Mouse (Mus musculus) stomach, embryonic 14.5 days (tissue): Measurements from ENCODE around the gene Ush1g. TPM values are rescaled to one million over a fixed set of nuclear protein-coding genes. Genes with fewer than 3 reads are reported as not detected.

Experiments used
- ATAC-seq: fragments of 200-750 bp; cut with Nextera tagmentation; 2 replicates; pipeline ENCODE4 v1.8.0; 2017; ENCODE audit warnings: low read depth, moderate TSS enrichment; ENCODE audit not compliant: insufficient number of reproducible peaks, insufficient read depth, low FRiP score
- H3K27ac ChIP-seq: fragments of 300-500 bp; sonication (generic); 2 replicates; pipeline ENCODE4 v1.5.1; 2014; ENCODE audit warnings: mild to moderate bottlenecking, low read length, moderate library complexity, mixed read lengths
- H3K27me3 ChIP-seq: fragments of 300-500 bp; sonication (generic); 2 replicates; pipeline ENCODE4 v1.6.1; 2014; ENCODE audit warnings: low read length, control low read depth, mixed read lengths; ENCODE audit not compliant: control insufficient read depth, insufficient read depth
- H3K36me3 ChIP-seq: fragments of 300-500 bp; sonication (generic); 2 replicates; pipeline ENCODE4 v1.6.1; 2014; ENCODE audit warnings: mild to moderate bottlenecking, control low read depth, low read length, moderate library complexity, mixed read lengths; ENCODE audit not compliant: control insufficient read depth, insufficient read depth
- H3K4me1 ChIP-seq: fragments of 300-500 bp; sonication (generic); 2 replicates; pipeline ENCODE4 v1.6.1; 2014; ENCODE audit warnings: low read length, control low read depth, mixed read lengths; ENCODE audit not compliant: control insufficient read depth, insufficient read depth
- H3K4me2 ChIP-seq: fragments of 300-500 bp; sonication (generic); replicated peaks from 2 replicates; pipeline ENCODE4 v1.6.1; 2014; ENCODE audit warnings: low read depth, low read length, control low read depth
- H3K4me3 ChIP-seq: fragments of 300-500 bp; sonication (generic); 2 replicates; pipeline ENCODE4 v1.5.1; 2014; ENCODE audit warnings: low read depth, low read length, control low read depth
- H3K9ac ChIP-seq: fragments of 300-500 bp; sonication (generic); replicated peaks from 2 replicates; pipeline ENCODE4 v1.6.1; 2014; ENCODE audit warnings: low read depth, mild to moderate bottlenecking, control low read depth, low read length, moderate library complexity, mixed read lengths
- H3K9me3 ChIP-seq: fragments of 300-500 bp; sonication (generic); 2 replicates; pipeline ENCODE4 v1.6.1; 2016; ENCODE audit warnings: low read depth, low read length, control low read depth; ENCODE audit not compliant: control insufficient read depth
- WGBS: fragments of 180-500 bp; shearing (Covaris S2); extraction: QIAGEN DNeasy Blood & Tissue Kit; methylation state at CpG from one replicate; pipeline ENCODE4 v1.1.7; 2014; 5-methylcytosine and 5-hydroxymethylcytosine counted together
- polyA plus RNA-seq: library from polyadenylated mRNA; unstranded; fragments of >200 nt; fragmentation: Nextera tagmentation; extraction: Ambion mirVana; gene quantifications from 2 replicates; pipeline ENCODE4 v1.2.1, GENCODE M21; 2014

The Ush1g gene
- polyA plus RNA-seq, 1 experiment from 2014 or later: not detected

- 78% methylated on average over 9 of the region's 9 CpGs for WGBS
- Histone ChIP-seq H3K4me2 (no peak overlapping the region), H3K27me3 (no peaks in the 10 kb centered on the region), H3K27ac (no peak overlapping the region), H3K4me3 (no peak overlapping the region), H3K9ac (no peak overlapping the region), H3K4me1 (no peaks in the 10 kb centered on the region), H3K36me3 (no peaks in the 10 kb centered on the region), H3K9me3 (no peaks in the 10 kb centered on the region)
- no peak for ATAC-seq
These were observed 38.4 kb downstream of the Ush1g start for GRCm38 (mm10) chr11:115283486-115283765.

- WGBS: 78% methylated on average over 8 of the region's 8 CpGs
- Histone ChIP-seq H3K4me3 (no peak overlapping the region), H3K27ac (no peak overlapping the region; the same call in 1 of the 2 replicates), H3K27me3 (no peaks in the 10 kb centered on the region), H3K4me1 (no peaks in the 10 kb centered on the region), H3K9me3 (no peaks in the 10 kb centered on the region), H3K9ac (no peak overlapping the region), H3K4me2 (no peak overlapping the region), H3K36me3 (no peaks in the 10 kb centered on the region)
- 0 out of 2 replicates have a peak, but pooled peaks have one; percentile 20 for ATAC-seq
These were observed 38.9 kb downstream of the Ush1g start for GRCm38 (mm10) chr11:115282723-115283485.

- ATAC-seq: no peak
- Histone ChIP-seq H3K4me3 (no peak overlapping the region), H3K27me3 (no peaks in the 10 kb centered on the region), H3K9me3 (no peaks in the 10 kb centered on the region), H3K4me1 (peaks cover 3% of the 10 kb centered on the region; the same call in 1 of the 2 replicates), H3K9ac (no peak overlapping the region), H3K27ac (no peak overlapping the region; the same call in 1 of the 2 replicates), H3K36me3 (no peaks in the 10 kb centered on the region), H3K4me2 (no peak overlapping the region)
- WGBS: 67% methylated on average over 8 of the region's 8 CpGs
These were observed 39.5 kb downstream of the Ush1g start for GRCm38 (mm10) chr11:115282295-115282694.

GRCm38 (mm10) chr11:115279726-115280125 is 42.1 kb downstream of the Ush1g start:
- Histone ChIP-seq H3K4me1 (peaks cover 7% of the 10 kb centered on the region; the same call in 1 of the 2 replicates), H3K4me2 (no peak overlapping the region), H3K27me3 (no peaks in the 10 kb centered on the region), H3K9ac (no peak overlapping the region), H3K4me3 (no peak overlapping the region), H3K36me3 (no peaks in the 10 kb centered on the region), H3K27ac (no peak overlapping the region), H3K9me3 (no peaks in the 10 kb centered on the region)
- 48% methylated on average over 1 of the region's 1 CpGs for WGBS
- ATAC-seq: no peak

- Histone ChIP-seq H3K36me3 (no peaks in the 10 kb centered on the region), H3K9ac (no peak overlapping the region), H3K4me2 (peak overlapping the region; percentile 69), H3K27me3 (no peaks in the 10 kb centered on the region), H3K27ac (no peak overlapping the region), H3K9me3 (no peaks in the 10 kb centered on the region), H3K4me3 (peak overlapping the region; percentile 50; the same call in 1 of the 2 replicates), H3K4me1 (peaks cover 7% of the 10 kb centered on the region; the same call in 1 of the 2 replicates)
- ATAC-seq: no peak
- 69% methylated on average over 6 of the region's 6 CpGs for WGBS
These were observed 43.7 kb downstream of the Ush1g start for GRCm38 (mm10) chr11:115278176-115278575.

GRCm38 (mm10) chr11:115277604-115277975 is 44.3 kb downstream of the Ush1g start:
- Histone ChIP-seq H3K4me3 (peak overlapping the region; percentile 50), H3K27ac (peak overlapping the region; percentile 80), H3K27me3 (no peaks in the 10 kb centered on the region), H3K36me3 (no peaks in the 10 kb centered on the region), H3K9ac (peak overlapping the region; percentile 38; the same call in 1 of the 2 replicates), H3K9me3 (no peaks in the 10 kb centered on the region), H3K4me1 (peaks cover 7% of the 10 kb centered on the region; the same call in 1 of the 2 replicates), H3K4me2 (peak overlapping the region; percentile 69)
- no peak for ATAC-seq
- 21% methylated on average over 7 of the region's 7 CpGs for WGBS

GRCm38 (mm10) chr11:115276780-115277603 is 44.8 kb downstream of the Ush1g start, which contains the start of gene Fdxr:
Fdxr (minus strand) TSS chr11:115277050.
- Histone ChIP-seq H3K27ac (peak within 1 kb of the TSS; percentile 80), H3K4me2 (peak within 1 kb of the TSS; percentile 81), H3K4me3 (peak within 1 kb of the TSS; percentile 50), H3K9ac (peak within 1 kb of the TSS; percentile 38; the same call in 1 of the 2 replicates), H3K9me3 (no peaks in the 10 kb centered on the region), H3K27me3 (no peaks in the 10 kb centered on the region), H3K36me3 (no peaks in the 10 kb centered on the region), H3K4me1 (peaks cover 7% of the 10 kb centered on the region; the same call in 1 of the 2 replicates)
- peak; percentile 96 for ATAC-seq
- WGBS: under 1% methylated on average over 42 of the region's 42 CpGs

- no peaks in the 10 kb centered on the region for H3K27me3 ChIP-seq
- H3K9me3 ChIP-seq: no peaks in the 10 kb centered on the region
- peaks cover 7% of the 10 kb centered on the region; the same call in 1 of the 2 replicates for H3K4me1 ChIP-seq
- WGBS: 54% methylated on average over 3 of the region's 3 CpGs
- H3K36me3 ChIP-seq: no peaks in the 10 kb centered on the region
- ATAC-seq: no peak
- no peak overlapping the region for H3K27ac ChIP-seq
- peak overlapping the region; percentile 34; the same call in 1 of the 2 replicates for H3K9ac ChIP-seq
- peak overlapping the region; percentile 50 for H3K4me3 ChIP-seq
- peak overlapping the region; percentile 81 for H3K4me2 ChIP-seq
These were observed 45.9 kb downstream of the Ush1g start for GRCm38 (mm10) chr11:115275954-115276353.
